Mouse (Mus musculus): ENCODE measurements around the gene Fxyd1. TPM values are rescaled to one million over a fixed set of nuclear protein-coding genes. Genes with fewer than 3 reads are reported as not detected.

The Fxyd1 gene
- polyA plus RNA-seq, 1 experiment: 346 TPM

GRCm38 (mm10) chr7:31031731-31032130, 25.3 kb downstream of the Fxyd1 start:
- no peaks in the 10 kb centered on the region for H3K4me1 ChIP-seq (ENCODE audit: control insufficient read depth, insufficient read depth, insufficient read length, low read length)
- H3K4me3 ChIP-seq (ENCODE audit: insufficient read depth, low read depth, low read length): no peak overlapping the region
- no peak overlapping the region for H3K27ac ChIP-seq (replicated peaks; ENCODE audit: low read depth, low read length)

DNA sequence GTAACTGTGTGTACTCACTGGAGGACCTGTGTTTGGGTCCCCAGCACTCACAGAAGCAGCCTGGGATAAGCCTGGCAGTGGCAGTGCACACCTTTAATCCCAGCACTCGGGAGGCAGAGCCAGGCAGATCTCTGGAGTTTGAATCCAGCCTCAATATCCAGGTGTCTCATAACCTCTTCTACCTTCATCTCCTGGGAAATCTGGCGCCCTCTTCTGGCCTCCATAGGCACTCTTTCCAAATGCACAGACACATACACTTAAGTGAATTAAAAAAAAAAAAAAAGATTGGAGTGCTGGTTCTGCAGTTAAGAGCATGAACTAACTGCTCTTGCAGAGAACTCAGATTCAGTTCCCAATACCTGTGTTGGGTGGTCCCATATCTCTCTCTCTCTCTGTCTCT, 26.3 kb downstream of the Fxyd1 start:
- no peak overlapping the region for H3K4me3 ChIP-seq (ENCODE audit: insufficient read depth, low read depth, low read length)
- no peaks in the 10 kb centered on the region for H3K4me1 ChIP-seq (ENCODE audit: control insufficient read depth, insufficient read depth, insufficient read length, low read length)
- no peak overlapping the region for H3K27ac ChIP-seq (replicated peaks; ENCODE audit: low read depth, low read length)

DNA sequence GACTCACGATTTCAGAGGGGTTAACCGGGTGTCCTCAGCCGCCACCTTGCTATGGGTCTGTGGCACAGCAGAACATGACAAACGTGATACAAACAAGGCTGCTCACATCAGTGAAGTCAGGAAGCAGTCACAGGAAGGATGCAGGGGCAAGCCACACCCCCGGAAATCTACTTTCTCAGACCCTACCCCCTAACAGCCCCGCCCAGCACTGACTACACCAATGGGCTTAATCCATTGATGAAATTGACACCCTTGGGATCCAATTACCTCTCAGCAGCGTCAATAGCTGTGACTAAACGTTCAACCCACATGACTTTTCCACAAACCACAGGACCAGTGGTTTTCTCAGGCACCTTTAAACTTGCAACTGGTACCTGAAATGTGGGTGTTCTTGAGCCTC, 28.4 kb downstream of the Fxyd1 start:
- no peak overlapping the region for H3K27ac ChIP-seq (replicated peaks; ENCODE audit: low read depth, low read length)
- no peaks in the 10 kb centered on the region for H3K4me1 ChIP-seq (ENCODE audit: control insufficient read depth, insufficient read depth, insufficient read length, low read length)
- H3K4me3 ChIP-seq (ENCODE audit: insufficient read depth, low read depth, low read length): no peak overlapping the region

- no peak overlapping the region for H3K27ac ChIP-seq (replicated peaks; ENCODE audit: low read depth, low read length)
- no peaks in the 10 kb centered on the region for H3K4me1 ChIP-seq (ENCODE audit: control insufficient read depth, insufficient read depth, insufficient read length, low read length)
- no peak overlapping the region for H3K4me3 ChIP-seq (ENCODE audit: insufficient read depth, low read depth, low read length)
These were observed 39.7 kb downstream of the Fxyd1 start for GRCm38 (mm10) chr7:31017104-31017901.

DNA sequence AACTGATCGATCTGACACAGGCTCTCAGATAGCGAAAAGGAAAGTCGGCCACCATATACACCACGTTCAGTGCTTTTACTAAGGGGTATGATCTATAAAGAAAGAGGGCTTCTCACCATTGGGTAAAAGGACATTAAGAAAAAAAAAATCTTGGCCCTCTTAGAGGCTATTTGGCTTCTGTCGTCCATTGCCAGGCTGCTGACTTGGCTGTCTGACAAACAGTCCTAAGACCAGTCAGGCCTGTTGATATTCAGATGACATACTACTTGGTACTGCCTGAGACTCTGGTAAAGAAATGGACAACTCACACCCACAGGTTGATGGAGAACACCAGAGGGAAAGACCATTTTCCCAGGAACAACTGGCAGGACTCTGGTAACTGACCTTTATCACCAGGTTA, 44.0 kb downstream of the Fxyd1 start:
- no peak overlapping the region for H3K27ac ChIP-seq (replicated peaks; ENCODE audit: low read depth, low read length)

DNA sequence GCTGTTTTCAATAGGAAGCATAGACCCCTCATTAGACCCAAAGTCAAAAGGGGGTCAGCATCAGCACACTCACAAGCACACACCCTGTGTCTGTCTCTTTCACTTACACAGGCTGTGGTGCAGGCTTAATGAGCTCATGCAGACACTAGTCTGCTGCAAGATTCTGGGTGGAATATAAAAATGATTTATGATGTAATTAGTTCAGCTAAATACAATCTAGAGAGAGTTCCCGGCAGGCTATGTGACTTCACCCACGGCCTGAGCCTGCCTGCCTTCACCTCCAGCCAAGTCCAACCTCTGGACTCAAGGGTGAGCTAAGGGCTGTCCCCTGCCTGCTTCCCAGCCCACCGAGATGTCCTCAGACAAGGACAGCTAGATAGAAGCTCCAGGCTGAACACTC, 48.1 kb downstream of the Fxyd1 start:
- Histone ChIP-seq H3K4me3 (ENCODE audit: insufficient read depth, low read depth, low read length) (no peak overlapping the region), H3K4me1 (ENCODE audit: control insufficient read depth, insufficient read depth, insufficient read length, low read length) (0 out of 2 replicates have a peak, but pooled peaks cover 3% of the 10 kb centered on the region), H3K27ac (replicated peaks; ENCODE audit: low read depth, low read length) (no peak overlapping the region)

More for the DNA sequence above, 44.0 kb downstream of the Fxyd1 start:
- H3K4me3 ChIP-seq (ENCODE audit: insufficient read depth, low read depth, low read length): no peak overlapping the region
- 0 out of 2 replicates have a peak, but pooled peaks cover 3% of the 10 kb centered on the region for H3K4me1 ChIP-seq (ENCODE audit: control insufficient read depth, insufficient read depth, insufficient read length, low read length)

DNA sequence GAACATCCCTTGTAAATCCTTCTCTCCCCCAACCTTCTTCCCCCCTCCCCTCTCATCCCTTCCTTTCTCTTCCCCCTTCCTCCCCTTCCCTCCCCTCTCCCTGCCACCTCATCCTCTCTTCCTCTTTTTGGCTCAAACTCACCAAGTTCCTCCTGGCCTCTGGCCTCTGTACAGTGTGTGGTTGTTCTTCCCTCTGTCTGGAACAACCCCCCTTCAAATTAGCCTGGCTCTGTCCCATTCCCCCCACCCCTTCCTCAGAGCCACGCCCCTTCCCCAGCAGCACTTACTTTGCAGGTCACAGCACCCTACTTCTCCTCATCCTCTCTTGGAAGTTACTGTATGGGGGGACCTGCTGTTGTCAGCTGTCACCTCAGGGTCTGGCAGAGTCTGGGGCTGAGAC, 48.8 kb downstream of the Fxyd1 start:
- Histone ChIP-seq H3K4me1 (ENCODE audit: control insufficient read depth, insufficient read depth, insufficient read length, low read length) (0 out of 2 replicates have a peak, but pooled peaks cover 3% of the 10 kb centered on the region), H3K27ac (replicated peaks; ENCODE audit: low read depth, low read length) (peak overlapping the region; percentile 41), H3K4me3 (ENCODE audit: insufficient read depth, low read depth, low read length) (no peak overlapping the region)

- Histone ChIP-seq H3K27ac (replicated peaks; ENCODE audit: low read depth, low read length) (peak overlapping the region; percentile 41; the same call in 1 of the 2 replicates), H3K4me3 (ENCODE audit: insufficient read depth, low read depth, low read length) (no peak overlapping the region), H3K4me1 (ENCODE audit: control insufficient read depth, insufficient read depth, insufficient read length, low read length) (0 out of 2 replicates have a peak, but pooled peaks cover 3% of the 10 kb centered on the region)
These were observed 49.2 kb downstream of the Fxyd1 start for GRCm38 (mm10) chr7:31007775-31008174.

- Histone ChIP-seq H3K4me3 (ENCODE audit: insufficient read depth, low read depth, low read length) (0 out of 2 replicates have a peak overlapping the region, but pooled peaks have one; percentile 2), H3K27ac (replicated peaks; ENCODE audit: low read depth, low read length) (peak overlapping the region; percentile 82), H3K4me1 (ENCODE audit: control insufficient read depth, insufficient read depth, insufficient read length, low read length) (peaks cover 5% of the 10 kb centered on the region)
These were observed 54.3 kb downstream of the Fxyd1 start for GRCm38 (mm10) chr7:31002650-31003049.

Other genes starting within 250 kb of the Fxyd1 start
- gene Ffar2, start 233.4 kb downstream of the Fxyd1 start, polyA plus RNA-seq (2012; ENCODE audit: insufficient read depth, insufficient read length, missing spikeins): 4.8 and 7.4 TPM in 2 replicates
- not detected in 2 replicates for gene Ffar3, start 201.0 kb downstream of the Fxyd1 start, polyA plus RNA-seq (2012; ENCODE audit: insufficient read depth, insufficient read length, missing spikeins)
- not detected in 2 replicates for gene Ffar1, start 195.6 kb downstream of the Fxyd1 start, polyA plus RNA-seq (2012; ENCODE audit: insufficient read depth, insufficient read length, missing spikeins)
- 0.40 and 0.88 TPM in 2 replicates for gene Cd22, start 176.9 kb downstream of the Fxyd1 start, polyA plus RNA-seq (2012; ENCODE audit: insufficient read depth, insufficient read length, missing spikeins)
- not detected in 2 replicates for gene Mag, start 142.3 kb downstream of the Fxyd1 start, polyA plus RNA-seq (2012; ENCODE audit: insufficient read depth, insufficient read length, missing spikeins)
- gene Hamp2, start 132.5 kb downstream of the Fxyd1 start, polyA plus RNA-seq (2012; ENCODE audit: insufficient read depth, insufficient read length, missing spikeins): not detected in 2 replicates
- gene Hamp, start 113.2 kb downstream of the Fxyd1 start, polyA plus RNA-seq (2012; ENCODE audit: insufficient read depth, insufficient read length, missing spikeins): 4.4 TPM in 1 of 2 replicates, not detected in the other
- 66.8 and 103 TPM in 2 replicates for gene Usf2, start 100.4 kb downstream of the Fxyd1 start, polyA plus RNA-seq (2012; ENCODE audit: insufficient read depth, insufficient read length, missing spikeins)
- gene Lsr, start 83.7 kb downstream of the Fxyd1 start, polyA plus RNA-seq (2012; ENCODE audit: insufficient read depth, insufficient read length, missing spikeins): 1.1 TPM in 1 of 2 replicates, not detected in the other
- gene Fam187b, start 83.4 kb downstream of the Fxyd1 start, polyA plus RNA-seq (2012; ENCODE audit: insufficient read depth, insufficient read length, missing spikeins): not detected in 2 replicates
- gene Fxyd5, start 14.7 kb downstream of the Fxyd1 start, polyA plus RNA-seq (2012; ENCODE audit: insufficient read depth, insufficient read length, missing spikeins): 26.7 and 30.8 TPM in 2 replicates
- gene Fxyd7, start 5.7 kb downstream of the Fxyd1 start, polyA plus RNA-seq (2012; ENCODE audit: insufficient read depth, insufficient read length, missing spikeins): 1.9 and 2.3 TPM in 2 replicates
- gene Lgi4, start 2.1 kb upstream of the Fxyd1 start, polyA plus RNA-seq (2012; ENCODE audit: insufficient read depth, insufficient read length, missing spikeins): 3.0 and 3.2 TPM in 2 replicates
- gene Fxyd3, start 19.5 kb upstream of the Fxyd1 start, polyA plus RNA-seq (2012; ENCODE audit: insufficient read depth, insufficient read length, missing spikeins): not detected in 2 replicates
- gene Hpn, start 58.1 kb upstream of the Fxyd1 start, polyA plus RNA-seq (2012; ENCODE audit: insufficient read depth, insufficient read length, missing spikeins): not detected in 2 replicates
- gene Scn1b, start 69.8 kb upstream of the Fxyd1 start, polyA plus RNA-seq (2012; ENCODE audit: insufficient read depth, insufficient read length, missing spikeins): 25.9 and 30.4 TPM in 2 replicates
- gene Gramd1a, start 98.7 kb upstream of the Fxyd1 start, polyA plus RNA-seq (2012; ENCODE audit: insufficient read depth, insufficient read length, missing spikeins): 24.7 and 34.9 TPM in 2 replicates
- not detected in 2 replicates for gene Scgb2b2, start 233.3 kb upstream of the Fxyd1 start, polyA plus RNA-seq (2012; ENCODE audit: insufficient read depth, insufficient read length, missing spikeins)
- not detected in 2 replicates for gene Scgb1b2, start 234.6 kb upstream of the Fxyd1 start, polyA plus RNA-seq (2012; ENCODE audit: insufficient read depth, insufficient read length, missing spikeins)